Comparison of ENCODE assay signal across 16 mouse cellular contexts in the genomic region with DNA sequence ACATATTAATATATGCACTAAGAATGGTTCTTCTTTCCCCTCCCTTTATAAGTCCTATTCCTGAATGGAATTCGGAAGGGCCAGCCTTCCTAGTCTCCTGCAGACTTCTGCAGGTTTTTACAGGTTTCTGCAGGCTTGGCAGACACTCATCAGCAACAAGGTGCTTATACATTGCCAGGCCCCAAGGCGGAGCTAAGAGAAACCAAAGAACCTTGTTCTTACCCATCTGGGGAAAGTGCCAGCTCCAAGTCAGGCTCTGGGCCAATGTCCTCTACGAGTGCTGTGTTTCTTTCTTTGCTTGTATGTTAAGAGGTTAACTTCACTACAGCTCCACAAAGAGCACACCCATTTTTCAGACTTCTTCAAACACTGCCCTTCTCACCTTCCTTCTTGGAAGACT. TPM values are rescaled to one million over a fixed set of nuclear protein-coding genes. Genes with fewer than 3 reads are reported as not detected.
DNase-seq lines count a peak whose midpoint lies in the region; ATAC-seq lines count a peak whose summit lies in the region.
"Had no signal": no experiment of that assay in that cellular context is flagged by ENCODE, and none has a peak within 500 bp of the region (broad histone marks: within the 10 kb centered on the region; RNA-seq: fewer than 3 reads in every experiment).

No protein-coding gene starts in this region.

- no peaks in the 10 kb centered on the region for H3K27me3 ChIP-seq in limb, embryonic 13.5 days
- H3K27me3 ChIP-seq in limb, embryonic 10.5 days (ENCODE audit: low read depth, poor library complexity, severe bottlenecking): no peaks in the 10 kb centered on the region
- H3K27me3 ChIP-seq: megakaryocyte, embryonic 14.5 days had no signal

- WGBS in limb, embryonic 13.5 days: 46% methylated on average over 3 of the region's 3 CpGs
- 75% methylated on average over 3 of the region's 3 CpGs for WGBS in limb, embryonic 10.5 days

- no peak overlapping the region for H3K4me3 ChIP-seq in limb, embryonic 13.5 days
- H3K4me3 ChIP-seq in limb, embryonic 10.5 days: no peak overlapping the region
- H3K4me3 ChIP-seq: forebrain, embryonic 10.5 days; megakaryocyte, embryonic 14.5 days had no signal

- H3K27ac ChIP-seq in limb, embryonic 13.5 days: no peak overlapping the region
- no peak overlapping the region for H3K27ac ChIP-seq in limb, embryonic 10.5 days
- H3K27ac ChIP-seq: forebrain, embryonic 10.5 days had no signal

- peak; percentile 36; the same call in 1 of the 2 replicates for ATAC-seq in limb, embryonic 13.5 days (ENCODE audit: low FRiP score, low read depth)
- no peak for ATAC-seq in CD4-positive, CD25-positive, alpha-beta regulatory T cell, adult 4 months
- ATAC-seq: hindbrain, embryonic 16.5 days had no signal

- no peak for DNase-seq in limb, embryonic 10.5 days (ENCODE audit: low spot score)
- peak; percentile 90 for DNase-seq in fat pad, adult 2 months (ENCODE audit: extremely low read depth, low read depth, low spot score)
- peak; percentile 24 for DNase-seq in kidney, postnatal 14 days
- DNase-seq in lung, postnatal 14 days: peak; percentile 15
- DNase-seq in right cerebral cortex, adult 2 months (ENCODE audit: low spot score in 2 of 2): no peak
- DNase-seq: heart, adult 11 months; right cerebral cortex, postnatal 14 days; thymus, adult 2 months had no signal

- H3K4me2 ChIP-seq in limb, embryonic 13.5 days (replicated peaks): no peak overlapping the region

- H3K4me1 ChIP-seq in limb, embryonic 13.5 days: no peaks in the 10 kb centered on the region
- no peaks in the 10 kb centered on the region for H3K4me1 ChIP-seq in limb, embryonic 10.5 days
- H3K4me1 ChIP-seq: forebrain, embryonic 10.5 days had no signal

- no peaks in the 10 kb centered on the region for H3K36me3 ChIP-seq in limb, embryonic 13.5 days
- no peaks in the 10 kb centered on the region for H3K36me3 ChIP-seq in limb, embryonic 10.5 days
- H3K36me3 ChIP-seq: forebrain, embryonic 10.5 days had no signal

- H3K9me3 ChIP-seq in limb, embryonic 13.5 days: no peaks in the 10 kb centered on the region
- no peaks in the 10 kb centered on the region for H3K9me3 ChIP-seq in limb, embryonic 10.5 days (replicated peaks)
- H3K9me3 ChIP-seq: forebrain, embryonic 10.5 days; megakaryocyte, embryonic 14.5 days had no signal

- H3K9ac ChIP-seq in limb, embryonic 13.5 days: no peak overlapping the region

RNA-seq across cellular contexts. Expression of gene 2310050C09Rik, which starts 24.0 kb away (rescaled TPM):
- 0.13 TPM in 1 of 2 replicates, not detected in the other for polyA plus RNA-seq in limb, embryonic 13.5 days (2015; fragmentation: Nextera tagmentation; extraction: Ambion mirVana)
- not detected in 2 replicates for polyA plus RNA-seq in limb, embryonic 10.5 days (2016; fragmentation: Nextera tagmentation; extraction: Ambion mirVana)
- polyA plus RNA-seq in CD4-positive, CD25-positive, alpha-beta regulatory T cell, adult 4 months (2017; shearing (Covaris generic)): not detected
- polyA plus RNA-seq: forebrain, embryonic 10.5 days; heart, postnatal 0 days; hindbrain, embryonic 16.5 days; large intestine, adult 2 months; liver, adult 2 months had no signal

RNA-seq across cellular contexts. Expression of gene Lce3a, which starts 32.0 kb away (rescaled TPM):
- not detected in 2 replicates for polyA plus RNA-seq in limb, embryonic 13.5 days (2015; fragmentation: Nextera tagmentation; extraction: Ambion mirVana)
- polyA plus RNA-seq in limb, embryonic 10.5 days (2016; fragmentation: Nextera tagmentation; extraction: Ambion mirVana): not detected in 2 replicates
- polyA plus RNA-seq in CD4-positive, CD25-positive, alpha-beta regulatory T cell, adult 4 months (2017; shearing (Covaris generic)): not detected
- polyA plus RNA-seq: forebrain, embryonic 10.5 days; heart, postnatal 0 days; hindbrain, embryonic 16.5 days; large intestine, adult 2 months; liver, adult 2 months; thymus, adult 2 months had no signal

RNA-seq across cellular contexts. Expression of gene Lce3b, which starts 38.7 kb away (rescaled TPM):
- not detected in 2 replicates for polyA plus RNA-seq in limb, embryonic 13.5 days (2015; fragmentation: Nextera tagmentation; extraction: Ambion mirVana)
- polyA plus RNA-seq in limb, embryonic 10.5 days (2016; fragmentation: Nextera tagmentation; extraction: Ambion mirVana): not detected in 2 replicates
- polyA plus RNA-seq in CD4-positive, CD25-positive, alpha-beta regulatory T cell, adult 4 months (2017; shearing (Covaris generic)): not detected
- polyA plus RNA-seq: forebrain, embryonic 10.5 days; heart, postnatal 0 days; hindbrain, embryonic 16.5 days; large intestine, adult 2 months; liver, adult 2 months had no signal

RNA-seq across cellular contexts. Expression of gene Lce1l, which starts 43.0 kb away (rescaled TPM):
- polyA plus RNA-seq in limb, embryonic 13.5 days (2015; fragmentation: Nextera tagmentation; extraction: Ambion mirVana): not detected in 2 replicates
- not detected in 2 replicates for polyA plus RNA-seq in limb, embryonic 10.5 days (2016; fragmentation: Nextera tagmentation; extraction: Ambion mirVana)
- not detected for polyA plus RNA-seq in CD4-positive, CD25-positive, alpha-beta regulatory T cell, adult 4 months (2017; shearing (Covaris generic))
- polyA plus RNA-seq: forebrain, embryonic 10.5 days; heart, postnatal 0 days; hindbrain, embryonic 16.5 days; large intestine, adult 2 months; liver, adult 2 months had no signal

RNA-seq across cellular contexts. Expression of gene Lce3c, which starts 50.2 kb away (rescaled TPM):
- polyA plus RNA-seq in limb, embryonic 13.5 days (2015; fragmentation: Nextera tagmentation; extraction: Ambion mirVana): 0.28 TPM in 1 of 2 replicates, not detected in the other
- not detected in 2 replicates for polyA plus RNA-seq in limb, embryonic 10.5 days (2016; fragmentation: Nextera tagmentation; extraction: Ambion mirVana)
- not detected for polyA plus RNA-seq in CD4-positive, CD25-positive, alpha-beta regulatory T cell, adult 4 months (2017; shearing (Covaris generic))
- polyA plus RNA-seq: forebrain, embryonic 10.5 days; heart, postnatal 0 days; large intestine, adult 2 months; liver, adult 2 months had no signal

Comparison
In these comparisons a context has a peak if more than half of its experiments do, and no peak if none do; other contexts are left out.
1. DNase-seq: peak in fat pad, adult 2 months (single experiment), kidney, postnatal 14 days (single experiment) and lung, postnatal 14 days (single experiment); none in limb, embryonic 10.5 days (single experiment) and right cerebral cortex, adult 2 months (0 of 2).